Mouse (Mus musculus): Measurements from ENCODE around the gene Fxyd4.

DNA sequence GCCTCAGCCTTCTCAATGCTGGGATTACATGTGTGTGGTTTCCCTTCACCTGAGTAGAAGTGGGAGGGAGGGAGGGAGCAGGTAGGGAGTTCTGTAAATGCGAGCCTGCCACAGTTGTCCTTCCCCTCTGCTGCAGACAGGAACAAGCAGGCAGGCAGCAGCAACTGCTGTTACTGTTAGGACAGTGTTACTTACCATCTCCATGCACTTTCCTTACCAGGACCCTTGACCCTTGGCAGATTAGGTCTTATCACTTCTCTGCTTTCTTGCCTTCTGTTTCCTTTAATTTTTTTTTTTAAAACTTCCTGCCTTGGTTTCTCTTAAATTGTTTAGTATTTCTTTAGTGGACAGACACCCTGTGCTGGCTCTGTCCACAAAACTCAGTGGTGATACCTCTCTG is 49.5 kb downstream of the Fxyd4 start:
- TF ChIP-seq JUND (conservative IDR thresholded peaks at IDR 0.05; ENCODE audit: low read depth, low read length) (no peak), MXI1 (IDR thresholded peaks at IDR 0.05; ENCODE audit: low read depth, low read length) (no peak), MAX (IDR thresholded peaks at IDR 0.05; ENCODE audit: low read length) (no peak), POLR2A (IDR thresholded peaks at IDR 0.05; ENCODE audit: low read depth, low read length) (no peak), ELF1 (IDR thresholded peaks at IDR 0.05; ENCODE audit: low read depth, low read length) (no peak), CTCF (conservative IDR thresholded peaks at IDR 0.05 in 1 of 2, IDR thresholded peaks at IDR 0.05 in 1 of 2; ENCODE audit: low read depth in 2 of 2, low read length in 2 of 2) (no peak), MEF2A (IDR thresholded peaks at IDR 0.05; ENCODE audit: borderline replicate concordance, low read depth, low read length) (no peak), BHLHE40 (IDR thresholded peaks at IDR 0.05; ENCODE audit: low read depth, low read length) (no peak), EP300 (IDR thresholded peaks at IDR 0.05; ENCODE audit: low read length) (no peak), POLR2AphosphoS2 (IDR thresholded peaks at IDR 0.05; ENCODE audit: low read depth, low read length) (no peak), E2F4 (IDR thresholded peaks at IDR 0.05; ENCODE audit: insufficient replicate concordance, low read depth, low read length) (no peak), RCOR1 (conservative IDR thresholded peaks at IDR 0.05; ENCODE audit: low read depth, low read length) (no peak), ZC3H11A (IDR thresholded peaks at IDR 0.05; ENCODE audit: low read depth, low read length) (no peak)

Data from CH12.LX (cell line).